Mouse (Mus musculus) adrenal gland, adult 8-10 months (tissue): ENCODE data around the gene Brca1. TPM values are rescaled to one million over a fixed set of nuclear protein-coding genes. Genes with fewer than 3 reads are reported as not detected.
"Not testable (repeated sequence)": the region's sequence is repeated elsewhere in the genome, so short reads cannot be mapped to it uniquely, and the experiment has no call there.

Experiments used
- DNase-seq: peaks from one replicate; pipeline ENCODE4 v3.0.0; 2022
- total RNA-seq, 4 experiments: library from RNA; stranded (reverse); gene quantifications; 2 replicates each; pipeline ENCODE4 v1.2.4; 2022

Brca1 gene
- total RNA-seq, 4 experiments from 2014 or later, result 1.0 to 3.0 (median 1.3) TPM

GRCm38 (mm10) chr11:101448274-101448746, 103.4 kb downstream of the Brca1 start, which contains the start of gene Ifi35:
Ifi35 (plus strand) TSS chr11:101448407.
- peak; percentile 86 for DNase-seq

GRCm38 (mm10) chr11:101447786-101448185, 104.0 kb downstream of the Brca1 start:
- no peak for DNase-seq

GRCm38 (mm10) chr11:101446860-101447259, 104.9 kb downstream of the Brca1 start:
- DNase-seq, result not testable (repeated sequence)

- DNase-seq, result no peak
These were observed 105.4 kb downstream of the Brca1 start for GRCm38 (mm10) chr11:101446319-101446718.

- no peak for DNase-seq
These were observed 109.0 kb downstream of the Brca1 start for GRCm38 (mm10) chr11:101442760-101443159.

- peak; percentile 98 for DNase-seq
These were observed 109.5 kb downstream of the Brca1 start, which contains the start of gene Rpl27 for GRCm38 (mm10) chr11:101442127-101442693. Rpl27 (plus strand) TSS chr11:101442298.

- DNase-seq, result not testable (repeated sequence)
These were observed 110.2 kb downstream of the Brca1 start for GRCm38 (mm10) chr11:101441450-101442126.

Other genes with a start within 250 kb of the Brca1 start
- 100 to 1,000 TPM; 161 to 204 (median 178) TPM for gene Becn1, start 249.7 kb downstream of the Brca1 start, total RNA-seq
- 100 to 1,000 TPM; 120 to 143 (median 125) TPM for gene Psme3, start 235.7 kb downstream of the Brca1 start, total RNA-seq
- gene Aoc2, start 226.9 kb downstream of the Brca1 start, total RNA-seq, result 1 to 10 TPM; 4.9 to 10.0 (median 6.8) TPM
- gene Aoc3, start 221.3 kb downstream of the Brca1 start, total RNA-seq, result 100 to 1,000 TPM in 1 of 4 experiments, 10 to 100 TPM in 3; 22.9 to 107 (median 42.7) TPM
- gene G6pc, start 184.4 kb downstream of the Brca1 start, total RNA-seq, result 1 to 10 TPM; 2.7 to 5.1 (median 4.6) TPM
- 10 to 100 TPM; 33.7 to 41.1 (median 37.0) TPM for gene Aarsd1, start 134.3 kb downstream of the Brca1 start, total RNA-seq
- gene Gm27029, start 127.2 kb downstream of the Brca1 start, total RNA-seq, result 1 to 10 TPM; 1.7 to 8.4 (median 5.6) TPM
- gene Rundc1, start 126.9 kb downstream of the Brca1 start, total RNA-seq, result 10 to 100 TPM; 31.4 to 37.4 (median 33.0) TPM
- gene Ptges3l, start 126.6 kb downstream of the Brca1 start, total RNA-seq, result 1 to 10 TPM; 3.5 to 8.7 (median 6.0) TPM
- 10 to 100 TPM; 48.6 to 99.3 (median 63.5) TPM for gene Rpl27, start 109.7 kb downstream of the Brca1 start, total RNA-seq
- 10 to 100 TPM; 34.4 to 50.3 (median 46.5) TPM for gene Ifi35, start 103.5 kb downstream of the Brca1 start, total RNA-seq
- 10 to 100 TPM in 3 of 4 experiments, 1 to 10 TPM in 1; 9.2 to 23.8 (median 16.2) TPM for gene Rnd2, start 87.0 kb downstream of the Brca1 start, total RNA-seq
- gene Vat1, start 85.7 kb downstream of the Brca1 start, total RNA-seq, result 100 to 1,000 TPM; 135 to 192 (median 171) TPM
- gene Nbr1, start 194 bp upstream of the Brca1 start, total RNA-seq, result 100 to 1,000 TPM; 127 to 165 (median 149) TPM
- 10 to 100 TPM; 12.6 to 23.8 (median 18.7) TPM for gene Tmem106a, start 30.3 kb upstream of the Brca1 start, total RNA-seq
- not detected for gene Gm11634, start 47.3 kb upstream of the Brca1 start, total RNA-seq
- gene Rdm1, start 75.2 kb upstream of the Brca1 start, total RNA-seq, result 10 to 100 TPM; 30.5 to 45.6 (median 33.6) TPM
- gene Arl4d, start 113.6 kb upstream of the Brca1 start, total RNA-seq, result 10 to 100 TPM; 12.5 to 22.1 (median 16.4) TPM
- 10 to 100 TPM; 25.0 to 30.3 (median 28.0) TPM for gene Dhx8, start 181.0 kb upstream of the Brca1 start, total RNA-seq
- 1 to 10 TPM in 3 of 4 experiments, under 1 TPM in 1; 0.80 to 1.9 (median 1.4) TPM for gene Etv4, start 233.4 kb upstream of the Brca1 start, total RNA-seq